Mouse (Mus musculus): ENCODE measurements around the gene Lsm7.

DNA sequence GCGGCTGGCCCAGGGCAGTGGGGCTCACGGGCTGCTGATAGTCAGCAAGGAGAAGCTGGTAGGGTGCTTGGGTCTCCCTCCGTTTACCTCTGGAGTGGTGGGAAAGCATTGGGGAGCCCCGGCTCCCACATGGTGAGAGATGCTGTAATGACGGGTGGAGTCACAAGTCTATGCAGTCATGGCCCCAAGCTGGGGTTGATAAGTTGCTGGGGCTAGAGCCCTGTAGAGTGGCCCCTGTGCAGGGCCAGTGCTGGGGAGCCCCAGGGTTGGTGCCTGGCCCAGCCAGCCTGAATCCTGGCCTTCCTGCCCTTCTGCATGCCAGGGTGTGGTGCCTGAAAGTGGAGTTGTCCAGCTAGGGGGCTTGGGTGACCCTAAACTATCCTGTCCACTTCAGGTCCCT lies 7.3 kb upstream of the Lsm7 start:
- TF ChIP-seq TAL1 (IDR thresholded peaks at IDR 0.05; ENCODE audit: low read length) (no peak), GATA1 (IDR thresholded peaks at IDR 0.05; ENCODE audit: low read length) (no peak)

Measured in erythroblast, embryonic 14.5 days (primary cell).